Mouse (Mus musculus): Measurements from ENCODE around the gene Gtf3c6. TPM values are rescaled to one million over a fixed set of nuclear protein-coding genes. Genes with fewer than 3 reads are reported as not detected.

The Gtf3c6 gene
- polyA plus RNA-seq, 1 experiment from 2014 or later, result 25.5 TPM

DNA sequence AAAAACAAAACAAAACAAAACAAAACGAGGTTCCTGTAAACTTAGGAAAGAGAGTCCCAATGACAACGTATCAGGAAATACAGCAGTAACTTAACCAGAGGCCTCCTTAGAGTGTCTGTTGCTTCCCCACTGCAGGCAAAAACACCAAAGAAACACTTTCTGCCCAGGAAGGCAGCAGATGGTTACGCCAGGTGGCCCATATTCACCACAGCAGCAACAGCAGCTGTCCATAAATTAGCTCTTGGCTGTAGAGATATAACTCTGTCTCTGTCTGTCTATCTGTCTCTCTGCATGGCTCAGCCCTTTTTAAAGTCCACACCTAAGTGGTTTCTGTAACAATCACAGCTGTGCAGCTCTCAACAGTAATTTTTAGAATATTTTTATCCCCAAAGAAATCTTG is 39.0 kb downstream of the Gtf3c6 start:
- no peak overlapping the region for H3K4me3 ChIP-seq (replicated peaks)
- no peak overlapping the region for H3K27ac ChIP-seq (replicated peaks)
- no peak overlapping the region for H3K9ac ChIP-seq
- peaks cover 29% of the 10 kb centered on the region for H3K36me3 ChIP-seq (replicated peaks)
- H3K4me1 ChIP-seq (replicated peaks), result no peaks in the 10 kb centered on the region
- H3K4me2 ChIP-seq, result no peak overlapping the region
- H3K9me3 ChIP-seq (replicated peaks), result 0 out of 2 replicates have a peak, but pooled peaks cover 3% of the 10 kb centered on the region
- H3K27me3 ChIP-seq, result no peaks in the 10 kb centered on the region
- no peak for ATAC-seq (ENCODE audit: insufficient read depth)
- WGBS (ENCODE audit: insufficient replicate concordance), result 54% methylated on average over 3 of the region's 3 CpGs

DNA sequence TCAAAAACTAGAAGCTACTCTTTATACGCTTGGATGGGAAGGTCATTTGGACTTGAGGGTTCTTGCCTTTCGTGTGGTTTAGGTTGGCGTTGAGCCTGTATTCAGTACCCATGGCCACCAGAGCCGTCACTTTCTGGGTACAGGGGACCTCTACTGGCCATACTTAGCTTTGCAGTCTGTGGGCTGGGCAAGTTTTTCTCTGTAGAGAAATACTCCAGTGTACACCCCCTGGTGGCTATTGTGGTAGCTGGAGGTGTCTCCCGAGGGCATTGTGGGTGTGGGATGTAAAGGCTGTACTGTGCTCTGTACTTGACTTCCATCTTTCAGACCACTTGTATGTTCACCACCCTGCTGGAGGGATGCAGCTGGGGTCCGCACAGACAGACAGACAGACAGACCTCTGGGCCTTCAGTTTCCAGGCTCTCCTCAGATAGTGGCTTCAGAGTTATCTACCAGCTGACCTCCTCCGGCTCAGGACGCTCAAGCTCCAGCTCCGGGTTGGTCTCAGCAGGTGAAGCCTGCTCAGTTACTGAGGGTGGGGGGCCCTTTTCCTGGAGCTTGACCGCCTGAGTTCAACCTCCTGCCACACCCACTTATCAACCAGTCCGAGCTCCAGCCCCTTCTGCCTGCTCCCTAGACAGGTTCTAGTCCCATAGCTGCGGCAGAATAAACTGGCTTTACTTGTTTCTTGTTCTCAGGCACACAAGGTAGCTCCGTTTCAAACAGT is 45.3 kb downstream of the Gtf3c6 start:
- no peaks in the 10 kb centered on the region for H3K36me3 ChIP-seq (replicated peaks)
- H3K4me1 ChIP-seq (replicated peaks), result peaks cover 5% of the 10 kb centered on the region
- WGBS (ENCODE audit: insufficient replicate concordance), result 34% methylated on average over 13 of the region's 13 CpGs
- peak; percentile 85 for ATAC-seq (ENCODE audit: insufficient read depth)
- H3K4me3 ChIP-seq (replicated peaks), result no peak overlapping the region
- peaks cover 4% of the 10 kb centered on the region for H3K27me3 ChIP-seq
- no peak overlapping the region for H3K27ac ChIP-seq (replicated peaks)
- H3K9ac ChIP-seq, result no peak overlapping the region
- H3K9me3 ChIP-seq (replicated peaks), result no peaks in the 10 kb centered on the region
- 0 out of 2 replicates have a peak overlapping the region, but pooled peaks have one; percentile 4 for H3K4me2 ChIP-seq

Other genes starting within 250 kb of the Gtf3c6 start
- gene Mfsd4b1, start 232.8 kb downstream of the Gtf3c6 start, polyA plus RNA-seq (2015; fragmentation: Nextera tagmentation; extraction: Ambion mirVana), result 0.54 and 0.70 TPM in 2 replicates
- gene Slc16a10, start 115.8 kb downstream of the Gtf3c6 start, polyA plus RNA-seq (2015; fragmentation: Nextera tagmentation; extraction: Ambion mirVana), result 79.2 and 87.6 TPM in 2 replicates
- 28.0 and 32.8 TPM in 2 replicates for gene Rpf2, start 11.1 kb downstream of the Gtf3c6 start, polyA plus RNA-seq (2015; fragmentation: Nextera tagmentation; extraction: Ambion mirVana)
- 40.8 and 41.9 TPM in 2 replicates for gene Amd1, start 44.1 kb upstream of the Gtf3c6 start, polyA plus RNA-seq (2015; fragmentation: Nextera tagmentation; extraction: Ambion mirVana)
- 2.9 and 3.5 TPM in 2 replicates for gene Cdk19, start 81.5 kb upstream of the Gtf3c6 start, polyA plus RNA-seq (2015; fragmentation: Nextera tagmentation; extraction: Ambion mirVana)

Measured in liver, embryonic 15.5 days (tissue).